Mouse (Mus musculus) cerebellum, adult (tissue): ENCODE results near the gene Aff3.
A peak's percentile ranks its signal among the peaks of the same experiment; 100 is the strongest.

ENCODE experiments used
- ATAC-seq: cut with Nextera tagmentation; 2 replicates; pipeline ENCODE4 v1.9.2; 2017; ENCODE audit warnings: mild to moderate bottlenecking, moderate library complexity, mixed read lengths; ENCODE audit not compliant: insufficient number of reproducible peaks, low FRiP score, low TSS enrichment

Gene Aff3

DNA sequence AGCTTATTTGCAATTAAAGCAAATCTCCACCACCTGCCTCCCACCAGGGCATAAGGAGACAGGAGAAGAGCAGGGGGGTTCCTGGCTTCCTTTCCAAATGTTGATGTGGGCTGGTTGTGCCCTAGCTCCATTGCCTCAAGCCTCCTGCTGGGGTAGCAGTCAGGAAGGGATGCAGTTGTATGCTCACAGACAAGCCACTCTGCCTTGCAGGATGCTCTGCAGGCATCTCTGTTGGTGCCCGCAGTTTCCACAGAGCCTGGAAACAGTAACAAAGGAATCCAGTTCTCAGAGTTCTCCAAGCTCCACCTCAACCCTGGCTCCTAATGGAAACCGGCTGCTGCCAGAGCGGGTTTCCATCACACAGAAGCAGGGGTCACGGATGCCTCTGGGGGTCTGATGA lies 58.0 kb downstream of the Aff3 start:
- ATAC-seq: no peak

DNA sequence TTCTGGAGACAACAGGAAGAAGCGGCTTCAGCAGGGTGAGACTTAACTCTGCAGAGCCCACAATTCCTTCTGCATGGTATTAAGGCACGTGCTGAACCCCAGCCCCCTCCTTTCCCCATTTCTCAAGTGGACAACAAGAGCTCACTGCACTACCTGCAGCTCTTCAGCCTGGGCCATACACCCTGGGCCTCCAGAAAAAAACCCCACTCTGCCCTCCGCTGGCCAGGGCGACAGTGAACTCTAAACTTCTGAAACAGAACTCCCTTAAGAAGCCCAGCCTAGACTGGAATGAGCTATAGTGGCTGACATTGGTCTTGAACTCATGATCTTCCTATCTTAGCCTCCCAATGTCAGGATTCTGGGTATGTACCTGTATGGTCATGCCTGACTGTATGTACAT lies 59.3 kb downstream of the Aff3 start:
- ATAC-seq: no peak

DNA sequence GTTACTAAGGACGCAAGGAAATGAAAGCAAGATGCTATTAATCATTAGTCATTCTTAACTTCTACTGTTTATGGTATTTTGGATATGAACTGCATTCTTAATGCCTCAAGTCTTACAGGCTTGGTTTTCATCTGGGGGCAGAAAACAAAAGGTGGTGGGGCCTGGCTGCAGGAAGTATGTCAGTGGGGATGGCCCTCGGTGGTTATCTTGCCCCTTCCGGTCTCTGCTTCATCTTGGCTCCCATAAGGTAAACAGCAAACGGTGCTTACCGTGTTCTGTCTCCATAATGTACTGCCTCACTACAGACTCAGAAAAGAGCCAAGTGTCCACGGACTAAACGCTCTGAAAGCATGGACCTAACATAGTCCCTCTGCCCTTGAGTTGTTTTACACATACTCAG lies 60.1 kb downstream of the Aff3 start:
- no peak for ATAC-seq

DNA sequence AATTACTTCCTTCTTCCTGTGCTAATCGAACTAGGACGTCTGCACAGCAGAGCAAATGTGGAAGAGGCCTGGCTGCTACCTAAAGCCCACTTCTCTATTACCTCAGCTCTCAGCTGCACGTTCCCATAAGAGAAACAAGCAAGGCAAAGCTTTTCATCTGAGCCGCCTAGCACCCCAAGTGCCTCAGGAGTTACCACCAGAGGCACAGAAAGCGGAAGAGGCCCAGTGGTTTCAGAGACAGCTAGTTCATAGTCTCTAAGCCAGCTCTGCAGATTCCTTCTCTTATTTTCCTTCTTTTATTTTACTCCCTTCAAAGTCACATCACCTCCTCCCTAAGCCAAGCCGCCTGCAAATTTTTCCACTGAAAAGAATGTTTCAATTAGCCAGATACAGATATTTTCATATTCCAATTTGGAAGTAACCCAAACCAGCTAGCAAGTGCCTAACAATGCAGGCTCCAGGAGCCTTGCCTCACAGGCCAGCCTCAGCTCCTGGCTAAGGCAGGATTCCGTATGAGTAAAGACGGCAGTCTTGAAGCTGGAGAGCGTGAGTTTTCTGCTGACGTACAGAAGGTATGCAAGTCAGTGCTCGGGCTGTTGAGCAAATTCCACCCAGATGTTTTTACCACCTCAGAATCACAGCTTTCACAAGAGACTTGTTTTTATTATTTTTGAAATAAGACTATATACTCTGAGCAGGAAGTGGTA lies 62.8 kb downstream of the Aff3 start:
- no peak for ATAC-seq

DNA sequence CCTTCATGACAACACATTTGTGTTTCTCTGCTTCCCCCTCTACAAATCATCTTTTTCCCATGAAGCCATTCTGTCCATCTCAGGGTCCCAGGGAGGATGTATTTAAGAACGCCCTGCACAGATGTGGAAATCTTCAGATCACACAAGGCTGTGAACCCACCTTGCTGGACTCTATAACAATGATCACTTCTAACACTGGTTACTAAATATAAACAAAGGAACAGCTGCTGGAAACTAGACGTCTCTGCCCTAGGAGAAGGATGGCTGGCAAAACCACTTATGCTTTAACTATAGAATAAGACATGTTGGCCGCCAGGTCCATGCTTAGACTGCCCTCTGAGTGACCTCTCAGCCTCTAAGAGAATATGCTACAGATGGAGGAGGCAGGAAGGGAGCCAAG lies 69.4 kb downstream of the Aff3 start:
- no peak for ATAC-seq

DNA sequence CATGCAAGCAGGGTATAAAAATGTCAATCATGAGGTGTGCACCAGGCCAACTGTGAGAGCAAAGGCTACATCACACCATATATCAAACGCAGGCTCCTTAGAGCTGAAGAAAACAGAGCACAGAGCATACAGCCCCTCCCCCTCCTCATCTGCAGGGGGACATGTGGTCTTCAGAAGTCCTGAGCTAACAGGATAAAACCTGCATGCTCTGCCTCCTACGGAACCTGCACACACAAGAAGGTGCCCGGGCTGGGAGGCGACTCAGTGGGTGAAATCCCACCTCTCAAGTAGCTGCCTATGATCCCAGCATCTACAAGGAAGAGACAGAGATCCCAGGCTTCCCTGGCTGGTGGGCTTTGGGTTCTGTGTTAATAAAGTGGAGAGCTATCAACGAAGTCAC lies 70.0 kb downstream of the Aff3 start:
- no peak for ATAC-seq

DNA sequence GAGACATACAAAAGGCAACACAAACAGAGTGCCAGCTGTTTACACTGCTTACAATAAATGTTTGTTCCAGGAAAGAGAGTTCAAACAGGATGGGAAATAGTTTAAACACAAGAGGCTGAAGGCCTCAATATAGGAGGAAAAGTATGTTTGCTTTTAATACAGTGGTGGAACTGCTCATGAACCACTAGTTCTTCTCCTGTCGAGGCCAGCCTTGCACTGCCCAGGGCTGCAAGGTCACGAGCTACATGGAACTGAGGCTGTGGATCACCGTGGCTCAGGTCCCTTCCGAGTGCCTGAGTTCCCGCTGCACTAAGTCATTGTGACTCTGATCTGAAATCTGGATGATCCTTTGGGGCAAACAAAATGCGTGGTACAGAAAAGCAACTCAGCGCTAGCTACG lies 73.6 kb downstream of the Aff3 start:
- no peak for ATAC-seq

DNA sequence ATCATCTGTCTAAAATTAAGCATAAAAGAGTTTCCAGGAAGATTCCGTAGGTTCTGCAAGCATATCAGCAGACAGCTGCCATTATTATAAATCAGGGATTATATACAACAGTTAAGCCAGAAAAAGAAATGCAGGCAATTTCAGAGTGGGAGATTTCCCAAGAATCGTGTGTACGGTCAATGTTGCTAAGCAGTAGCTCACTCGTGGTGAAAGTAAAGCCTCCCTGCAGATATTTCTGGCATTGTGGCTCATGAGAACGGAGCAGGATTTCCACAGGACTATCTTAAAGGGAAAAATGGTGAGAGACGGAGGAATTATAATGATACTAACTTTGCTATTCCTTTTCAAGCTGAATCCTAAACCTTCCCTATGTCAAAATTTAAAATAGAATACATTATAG lies 76.0 kb downstream of the Aff3 start:
- no peak for ATAC-seq

DNA sequence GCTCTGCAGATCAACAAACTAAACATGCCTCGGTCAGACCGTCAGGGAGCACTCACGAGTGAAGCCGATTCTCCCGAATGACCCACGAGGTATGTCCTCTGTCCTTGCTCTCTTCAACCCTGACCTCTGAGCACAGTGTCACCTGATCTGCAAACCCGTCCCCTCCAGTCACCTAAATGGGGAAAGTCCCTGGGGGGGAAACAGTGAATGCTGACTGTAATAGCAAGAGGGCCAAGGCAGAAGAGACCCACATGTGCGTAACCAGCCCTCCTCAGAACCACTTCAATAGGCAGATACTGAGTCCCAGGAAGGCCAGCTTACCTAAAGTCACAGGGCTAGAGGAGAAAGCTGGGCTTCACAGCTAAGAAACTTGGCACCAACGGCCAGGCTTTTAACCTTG lies 82.4 kb downstream of the Aff3 start:
- ATAC-seq: no peak

DNA sequence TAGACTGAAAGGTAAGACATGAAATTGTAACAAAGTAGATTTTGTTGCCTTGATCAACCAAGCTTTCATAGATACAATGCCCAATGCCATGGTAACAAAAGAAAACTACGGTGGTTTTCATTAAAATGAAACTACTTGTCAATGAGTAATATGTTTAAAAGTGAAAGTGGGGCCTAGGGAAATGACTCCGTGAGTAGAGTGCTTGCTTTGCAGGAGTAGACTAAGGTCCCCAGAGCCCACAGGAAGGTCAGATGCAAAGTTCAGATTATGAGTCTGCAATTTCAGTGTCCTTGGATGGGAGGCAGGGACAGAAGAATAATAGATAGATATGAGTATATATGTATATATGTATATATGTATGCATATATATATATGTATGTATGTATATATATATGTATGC lies 84.2 kb downstream of the Aff3 start:
- no peak for ATAC-seq

DNA sequence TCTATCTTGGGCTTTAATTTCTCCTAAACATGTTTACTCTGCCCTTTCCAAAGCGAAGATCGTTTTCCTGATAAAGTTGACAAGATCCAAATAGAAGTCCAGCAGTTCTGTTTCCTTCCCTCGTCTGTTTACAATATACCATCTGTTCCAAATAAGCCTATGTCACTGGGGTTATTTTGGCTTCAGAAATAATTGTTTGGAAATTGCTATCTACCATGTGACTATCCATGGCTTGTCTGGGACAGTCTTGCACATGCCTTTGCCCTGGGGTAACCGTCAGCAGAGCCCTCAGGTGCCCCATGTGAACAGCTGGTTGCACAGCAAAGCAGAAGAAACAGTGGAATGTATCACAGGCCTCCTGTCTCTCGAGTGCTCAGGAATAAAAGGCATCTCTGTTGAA lies 86.4 kb downstream of the Aff3 start:
- ATAC-seq: no peak

DNA sequence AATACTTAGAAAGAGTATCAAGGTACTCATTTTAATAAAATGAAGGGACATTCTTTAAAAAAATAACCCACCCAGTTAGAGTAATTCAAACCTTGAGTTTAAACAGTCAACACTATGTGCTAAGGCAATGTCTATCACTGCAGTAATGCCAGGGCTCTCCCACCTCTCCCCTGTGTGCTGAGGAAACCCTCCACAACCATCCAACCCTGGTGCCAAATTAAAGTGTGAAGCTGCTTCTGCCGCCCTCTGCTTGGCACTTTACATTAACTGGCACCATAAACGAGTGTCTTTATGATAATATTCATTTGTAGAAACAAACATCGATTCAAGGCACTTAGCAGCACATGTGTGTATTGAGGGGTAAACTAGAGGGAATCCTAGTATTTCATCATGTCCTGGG lies 97.0 kb downstream of the Aff3 start:
- no peak for ATAC-seq

DNA sequence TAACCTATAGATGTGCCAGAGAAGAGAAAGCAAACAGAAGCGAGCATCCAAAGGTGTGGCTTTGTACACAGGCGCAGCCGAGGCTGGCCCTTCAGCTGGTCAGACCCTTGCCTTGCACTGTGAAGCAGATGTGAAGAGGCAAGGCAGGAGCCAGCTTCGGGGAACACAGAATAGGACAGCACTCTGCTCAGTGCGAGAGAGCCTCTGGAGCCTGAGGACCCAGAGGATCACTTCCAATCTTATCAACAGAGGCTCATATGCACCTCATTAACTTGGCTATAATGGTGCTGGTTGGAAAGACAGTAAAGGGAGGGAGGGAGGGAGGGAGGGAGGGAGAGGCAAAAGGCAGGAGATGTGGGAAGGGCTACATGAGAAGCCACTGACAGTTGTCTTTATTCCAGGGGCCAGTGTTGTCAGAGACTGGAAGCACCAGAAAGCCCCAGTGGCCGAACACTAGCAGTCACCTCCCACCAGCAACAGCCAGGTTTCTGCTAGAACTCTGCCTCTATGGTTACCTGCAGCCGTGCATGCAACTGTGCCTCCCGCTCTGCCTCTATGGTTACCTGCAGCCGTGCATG lies 98.6 kb downstream of the Aff3 start:
- ATAC-seq: no peak

DNA sequence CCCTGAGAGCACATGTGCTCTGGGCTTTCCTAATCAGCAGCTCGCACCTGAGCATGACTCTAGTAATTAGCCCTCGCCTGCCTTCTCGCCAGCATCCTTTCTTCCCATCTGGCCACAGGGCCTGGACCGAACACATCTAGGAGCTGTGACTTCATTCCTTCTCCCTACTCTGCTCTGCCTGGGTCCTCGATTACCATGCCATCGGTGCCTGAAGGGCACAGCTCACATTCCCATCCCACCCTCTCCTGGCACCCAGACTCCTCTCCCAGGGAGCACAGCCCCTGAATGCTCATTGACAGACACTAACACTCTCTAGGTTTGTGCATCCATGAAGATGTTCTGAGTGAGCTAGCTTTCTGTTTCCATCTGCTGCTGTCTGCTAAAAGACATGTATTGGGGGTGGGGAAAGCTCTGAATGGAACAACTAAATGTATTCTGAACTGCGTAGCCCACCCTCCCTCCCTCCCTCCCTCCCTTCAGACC lies 99.4 kb downstream of the Aff3 start:
- no peak for ATAC-seq

DNA sequence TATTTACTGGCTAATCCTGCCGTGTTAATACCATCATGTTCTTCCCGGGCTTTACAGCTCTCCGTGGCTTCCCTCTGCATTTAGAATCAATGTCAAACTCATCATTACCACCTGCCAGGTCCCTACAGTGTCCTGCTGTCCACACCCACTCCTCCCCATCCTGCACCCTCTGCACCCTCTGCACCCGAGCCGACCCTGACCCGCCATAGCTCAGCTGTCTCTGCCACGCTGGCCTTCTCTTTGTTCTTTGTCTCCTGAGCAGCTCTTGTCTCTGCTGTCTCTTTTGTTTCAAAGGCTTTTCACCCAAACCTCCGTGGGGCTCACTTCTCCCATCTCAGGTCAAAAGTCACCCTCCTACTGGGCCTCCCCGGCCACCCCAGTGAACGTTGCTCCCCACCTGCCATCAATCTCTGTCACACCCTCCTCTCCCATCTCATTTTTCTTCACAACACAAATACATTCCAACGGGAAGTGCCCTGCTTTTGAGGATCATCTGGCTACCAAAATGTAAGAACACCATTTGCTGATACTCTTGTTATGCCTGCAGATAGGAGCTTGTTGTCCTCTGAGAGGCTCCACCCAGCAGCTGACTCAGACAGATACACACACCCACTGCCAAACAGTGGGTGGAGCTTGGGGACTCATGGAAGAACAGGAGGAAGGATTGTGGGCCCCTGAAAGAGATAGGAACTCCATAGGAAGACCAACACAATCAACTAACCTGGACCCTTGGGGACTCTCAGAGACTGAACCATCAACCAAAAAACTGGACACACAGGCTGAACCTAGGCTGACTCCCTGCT lies 102.2 kb downstream of the Aff3 start:
- ATAC-seq: no peak

DNA sequence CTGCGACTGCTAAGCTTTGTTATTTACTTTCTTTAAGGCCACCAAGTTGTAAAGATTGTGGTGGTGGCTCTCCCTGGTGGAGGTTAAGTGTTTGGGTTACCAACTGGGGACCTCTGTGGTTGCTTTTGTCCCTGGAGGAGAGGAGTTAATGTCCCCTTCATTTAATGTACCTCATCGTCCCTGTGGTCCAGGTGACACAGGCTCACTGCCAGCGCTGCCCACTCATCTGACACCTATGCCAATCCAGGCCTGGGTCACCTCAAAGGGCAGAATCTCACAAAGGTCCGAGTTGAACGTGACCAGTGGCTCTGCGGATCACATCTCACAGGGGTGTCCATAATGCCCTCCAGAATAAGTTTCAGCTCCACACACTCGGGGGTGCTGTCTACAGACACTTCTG lies 103.4 kb downstream of the Aff3 start:
- no peak for ATAC-seq

DNA sequence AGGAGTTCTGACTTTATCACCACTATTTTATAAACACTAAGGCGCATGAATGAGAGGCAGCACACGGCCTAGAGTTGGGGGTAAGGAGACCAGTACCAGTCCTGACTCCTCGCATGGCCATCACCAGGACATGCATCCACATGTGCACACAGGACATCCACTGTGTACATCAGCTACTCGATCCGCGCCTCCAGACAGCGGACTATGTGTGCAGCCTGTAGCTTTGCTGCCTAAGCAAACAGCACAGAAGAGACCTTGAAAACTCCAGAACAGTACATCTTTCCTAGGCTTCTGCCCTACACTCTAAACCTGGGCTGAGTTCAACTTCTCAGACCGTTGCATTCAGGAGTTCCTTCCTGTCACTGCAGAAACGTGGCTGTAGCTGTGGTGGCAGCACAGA lies 104.1 kb downstream of the Aff3 start:
- no peak for ATAC-seq

DNA sequence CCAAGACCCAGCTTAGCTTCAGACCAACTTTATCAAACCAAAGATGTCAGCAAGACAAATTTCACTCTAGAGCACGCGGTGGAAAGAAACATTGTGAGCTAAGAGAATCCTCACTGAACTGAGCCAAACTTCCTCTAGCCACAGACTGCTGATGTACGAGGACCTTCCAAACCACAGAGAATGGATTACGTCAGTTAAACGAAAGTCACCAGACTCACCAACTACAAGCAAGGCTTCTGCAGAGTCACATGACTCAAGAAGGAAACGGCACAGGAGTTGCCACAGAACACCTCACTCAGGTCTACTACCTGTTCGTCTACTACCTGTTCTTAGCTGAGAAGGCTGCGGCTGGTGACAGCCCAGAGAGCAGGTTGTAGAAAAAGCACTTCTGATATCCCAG lies 107.1 kb downstream of the Aff3 start:
- no peak for ATAC-seq

DNA sequence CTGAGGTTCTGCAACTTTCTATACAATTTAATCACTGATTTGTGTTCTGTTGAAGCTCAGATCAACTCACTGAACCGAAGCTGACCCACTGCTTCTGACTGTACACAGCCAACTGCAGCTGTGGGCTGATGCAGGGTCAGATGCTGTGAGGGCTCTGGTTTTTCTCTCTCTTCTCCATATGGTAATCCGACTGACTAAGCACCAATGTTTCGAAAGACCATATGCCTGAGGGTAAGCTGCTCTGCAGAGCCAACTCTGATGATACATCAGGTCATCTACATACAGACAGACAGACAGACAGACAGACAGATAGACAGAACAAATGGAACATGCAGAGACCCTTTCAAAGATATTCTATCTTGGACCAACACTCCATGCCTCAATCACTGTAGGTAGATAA lies 110.2 kb downstream of the Aff3 start:
- no peak for ATAC-seq

DNA sequence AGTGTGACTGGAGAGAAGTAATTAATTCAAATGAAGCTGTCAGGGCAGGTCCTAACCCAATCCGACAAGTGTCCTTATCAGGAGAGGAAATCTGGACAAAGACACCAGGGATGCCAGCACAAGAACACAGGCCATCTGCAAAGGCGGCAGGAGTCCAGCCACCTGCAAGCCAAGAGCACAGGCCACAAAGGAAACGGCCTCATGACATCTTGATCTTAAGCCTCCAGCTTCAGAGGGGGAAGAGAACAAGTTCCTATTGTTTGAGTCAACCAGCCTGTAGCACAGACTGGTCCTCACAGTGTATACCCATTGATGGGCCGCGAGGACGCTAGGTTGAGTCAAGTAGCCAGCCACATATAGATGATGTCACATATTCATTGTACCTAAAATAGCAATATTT lies 111.7 kb downstream of the Aff3 start:
- peak; percentile 87 for ATAC-seq

DNA sequence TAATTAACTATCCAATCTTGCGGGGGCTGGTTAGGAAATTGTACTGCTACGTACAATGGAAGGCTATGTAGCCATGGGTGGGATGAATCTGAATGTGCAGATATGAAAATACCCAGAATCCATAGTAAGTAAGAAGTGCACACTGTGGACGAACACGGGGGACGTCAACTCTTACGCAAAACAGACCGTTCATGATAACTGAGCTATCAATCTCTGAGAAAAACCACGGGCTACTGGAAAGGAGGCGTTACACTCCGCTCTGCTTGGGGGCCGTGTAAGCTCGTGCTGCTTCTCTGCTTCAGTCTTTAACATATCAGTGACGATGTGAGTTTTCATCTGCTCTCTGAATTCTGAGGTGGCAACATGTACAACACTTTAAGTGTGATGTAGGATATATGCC lies 114.2 kb downstream of the Aff3 start:
- ATAC-seq: no peak
